Mouse (Mus musculus): ENCODE measurements around the gene Sfmbt2.

- no peak for TF ChIP-seq ZC3H11A (IDR thresholded peaks at IDR 0.05; ENCODE audit: borderline replicate concordance, low read depth, low read length)
- no peak for TF ChIP-seq MAFK (IDR thresholded peaks at IDR 0.05; ENCODE audit: insufficient read depth, low read depth, low read length)
Observed at GRCm38 (mm10) chr2:10375024-10375372, 4.7 kb downstream of the Sfmbt2 start.

All from ES-E14 (cell line).